Mouse (Mus musculus) olfactory bulb, adult 2 months (tissue): Measurements from ENCODE around the gene Psmb4.

Experiments
- CTCF ChIP-seq: fragments of 200-500 bp; IDR thresholded peaks from 2 replicates; pipeline ENCODE4 v1.5.1; 2012; ENCODE audit warnings: low read depth, mild to moderate bottlenecking, low read length, moderate library complexity; ENCODE audit not compliant: insufficient read depth
- POLR2A ChIP-seq: fragments of 200-500 bp; IDR thresholded peaks from 2 replicates; pipeline ENCODE4 v1.6.1; 2012; ENCODE audit warnings: mild to moderate bottlenecking, low read depth, low read length, moderate library complexity; ENCODE audit not compliant: insufficient read depth

DNA sequence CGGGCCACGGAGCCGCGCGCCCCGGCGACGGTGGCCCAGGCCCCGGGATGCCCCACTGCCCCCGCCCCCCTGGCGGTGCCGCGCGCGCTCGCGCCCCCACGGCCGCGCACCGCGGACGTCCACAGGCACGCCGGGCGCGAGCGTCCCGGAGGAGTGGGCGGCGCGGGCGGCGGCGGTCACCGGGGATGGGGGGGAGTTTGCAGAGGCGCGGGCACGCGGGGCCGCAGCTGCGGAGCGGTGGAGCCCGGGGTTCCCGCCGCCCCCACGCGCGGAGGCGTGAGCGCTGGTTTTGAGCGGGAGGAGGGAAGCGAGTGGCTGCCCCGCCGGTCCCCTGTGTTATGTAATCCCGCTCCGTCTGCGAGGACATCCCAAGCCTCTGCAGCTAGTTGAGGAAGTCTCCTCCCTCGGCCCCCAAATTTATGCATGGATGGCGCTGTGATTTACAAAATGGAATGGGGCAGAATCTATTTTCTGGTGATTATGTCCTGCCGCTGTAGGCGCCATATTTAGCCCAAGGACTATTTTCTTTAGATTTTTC, 48.7 kb downstream of the Psmb4 start:
- TF ChIP-seq POLR2A (peak; percentile 45), CTCF (no peak)
